Mouse (Mus musculus) embryonic facial prominence, embryonic 11.5 days (tissue): ENCODE measurements around the gene Pink1. TPM values are rescaled to one million over a fixed set of nuclear protein-coding genes. Genes with fewer than 3 reads are reported as not detected.

Experiments used
- ATAC-seq: fragments of 200-750 bp; cut with Nextera tagmentation; replicated peaks from 2 replicates; pipeline ENCODE4 v1.8.0; 2017; ENCODE audit warnings: low read depth; ENCODE audit not compliant: insufficient number of reproducible peaks, low FRiP score, low TSS enrichment
- DNase-seq: peaks from one replicate; pipeline ENCODE4 v3.0.0-alpha.2; 2015; ENCODE audit warnings: low spot score
- H3K27ac ChIP-seq: fragments of 300-500 bp; sonication (generic); replicated peaks from 2 replicates; pipeline ENCODE4 v1.5.1; 2014; ENCODE audit warnings: mild to moderate bottlenecking, low read depth, low read length, control low read depth
- H3K27me3 ChIP-seq: fragments of 300-500 bp; sonication (generic); 2 replicates; pipeline ENCODE4 v1.6.1; 2014; ENCODE audit warnings: mild to moderate bottlenecking, low read length, moderate library complexity, mixed read lengths; ENCODE audit not compliant: control insufficient read depth, insufficient read depth
- H3K36me3 ChIP-seq: fragments of 300-500 bp; sonication (generic); replicated peaks from 2 replicates; pipeline ENCODE4 v1.6.1; 2014; ENCODE audit warnings: low read depth, mild to moderate bottlenecking, low read length, moderate library complexity, mixed read lengths; ENCODE audit not compliant: control insufficient read depth, insufficient read depth
- H3K4me1 ChIP-seq: fragments of 300-500 bp; sonication (generic); 2 replicates; pipeline ENCODE4 v1.6.1; 2014; ENCODE audit warnings: low read length, mixed read lengths; ENCODE audit not compliant: control insufficient read depth, insufficient read depth
- H3K4me2 ChIP-seq: fragments of 300-500 bp; sonication (generic); 2 replicates; pipeline ENCODE4 v1.6.1; 2014; ENCODE audit warnings: low read depth, mild to moderate bottlenecking, control low read depth, low read length, moderate library complexity
- H3K4me3 ChIP-seq: fragments of 300-500 bp; sonication (generic); 2 replicates; pipeline ENCODE4 v1.5.1; 2014; ENCODE audit warnings: low read depth, low read length, control low read depth
- H3K9ac ChIP-seq: fragments of 300-500 bp; sonication (generic); replicated peaks from 2 replicates; pipeline ENCODE4 v1.6.1; 2014; ENCODE audit warnings: mild to moderate bottlenecking, control low read depth, low read length
- H3K9me3 ChIP-seq: fragments of 300-500 bp; sonication (generic); replicated peaks from 2 replicates; pipeline ENCODE4 v1.6.1; 2016; ENCODE audit warnings: mild to moderate bottlenecking, low read length, inconsistent platforms, mixed read lengths; ENCODE audit not compliant: control insufficient read depth
- WGBS: fragments of 180-500 bp; shearing (Covaris S2); extraction: QIAGEN DNeasy Blood & Tissue Kit; methylation state at CpG from one replicate; pipeline ENCODE4 v1.1.7; 2014; 5-methylcytosine and 5-hydroxymethylcytosine counted together
- polyA plus RNA-seq: library from polyadenylated mRNA; unstranded; fragments of >200 nt; fragmentation: Nextera tagmentation; extraction: Ambion mirVana; gene quantifications from 2 replicates; pipeline ENCODE4 v1.2.1, GENCODE M21; 2014

Pink1 gene
- polyA plus RNA-seq, 1 experiment from 2014 or later = 17.7 TPM

GRCm38 (mm10) chr4:138351821-138352220 lies 25.7 kb upstream of the Pink1 start:
- no peak for DNase-seq
- ATAC-seq = no peak
- 87% methylated on average over 5 of the region's 5 CpGs for WGBS

GRCm38 (mm10) chr4:138348716-138349115 lies 22.6 kb upstream of the Pink1 start:
- Histone ChIP-seq H3K27ac (no peak overlapping the region), H3K27me3 (no peaks in the 10 kb centered on the region; the same call in 1 of the 2 replicates), H3K4me1 (no peaks in the 10 kb centered on the region), H3K9me3 (no peaks in the 10 kb centered on the region), H3K9ac (no peak overlapping the region), H3K36me3 (no peaks in the 10 kb centered on the region), H3K4me3 (no peak overlapping the region), H3K4me2 (no peak overlapping the region)
- 81% methylated on average over 7 of the region's 7 CpGs for WGBS
- DNase-seq = no peak
- ATAC-seq = no peak

More at GRCm38 (mm10) chr4:138351821-138352220, 25.7 kb upstream of the Pink1 start:
- Histone ChIP-seq H3K27ac (no peak overlapping the region), H3K36me3 (no peaks in the 10 kb centered on the region), H3K27me3 (no peaks in the 10 kb centered on the region; the same call in 1 of the 2 replicates), H3K9ac (no peak overlapping the region), H3K4me3 (no peak overlapping the region), H3K4me2 (no peak overlapping the region), H3K9me3 (no peaks in the 10 kb centered on the region), H3K4me1 (no peaks in the 10 kb centered on the region)

GRCm38 (mm10) chr4:138347280-138347679 lies 21.2 kb upstream of the Pink1 start:
- 59% methylated on average over 1 of the region's 1 CpGs for WGBS
- H3K4me3 ChIP-seq = no peak overlapping the region
- no peak overlapping the region for H3K9ac ChIP-seq
- H3K27me3 ChIP-seq = no peaks in the 10 kb centered on the region; the same call in 1 of the 2 replicates
- no peaks in the 10 kb centered on the region for H3K9me3 ChIP-seq
- no peak overlapping the region for H3K4me2 ChIP-seq
- H3K36me3 ChIP-seq = no peaks in the 10 kb centered on the region
- no peaks in the 10 kb centered on the region for H3K4me1 ChIP-seq
- DNase-seq = no peak
- H3K27ac ChIP-seq = no peak overlapping the region
- ATAC-seq = no peak

GRCm38 (mm10) chr4:138344891-138345545 lies 18.9 kb upstream of the Pink1 start:
- H3K36me3 ChIP-seq = no peaks in the 10 kb centered on the region
- no peak overlapping the region for H3K4me3 ChIP-seq
- H3K4me2 ChIP-seq = no peak overlapping the region
- H3K9me3 ChIP-seq = no peaks in the 10 kb centered on the region
- no peaks in the 10 kb centered on the region for H3K4me1 ChIP-seq
- H3K27me3 ChIP-seq = no peaks in the 10 kb centered on the region; the same call in 1 of the 2 replicates
- DNase-seq (no peak), ATAC-seq (no peak)
- H3K27ac ChIP-seq = no peak overlapping the region
- 82% methylated on average over 9 of the region's 9 CpGs for WGBS
- no peak overlapping the region for H3K9ac ChIP-seq

- 74% methylated on average over 10 of the region's 10 CpGs for WGBS
- ATAC-seq (no peak), DNase-seq (no peak)
- no peak overlapping the region for H3K9ac ChIP-seq
- no peaks in the 10 kb centered on the region for H3K36me3 ChIP-seq
- no peak overlapping the region for H3K4me2 ChIP-seq
- no peaks in the 10 kb centered on the region for H3K9me3 ChIP-seq
- no peaks in the 10 kb centered on the region for H3K4me1 ChIP-seq
- H3K27ac ChIP-seq = no peak overlapping the region
- no peak overlapping the region for H3K4me3 ChIP-seq
- no peaks in the 10 kb centered on the region; the same call in 1 of the 2 replicates for H3K27me3 ChIP-seq
These were observed 17.3 kb upstream of the Pink1 start for GRCm38 (mm10) chr4:138343341-138343837.

GRCm38 (mm10) chr4:138342778-138343177 lies 16.7 kb upstream of the Pink1 start:
- Histone ChIP-seq H3K4me1 (no peaks in the 10 kb centered on the region), H3K4me3 (no peak overlapping the region), H3K27ac (no peak overlapping the region), H3K27me3 (no peaks in the 10 kb centered on the region; the same call in 1 of the 2 replicates), H3K9ac (no peak overlapping the region), H3K4me2 (no peak overlapping the region), H3K9me3 (no peaks in the 10 kb centered on the region), H3K36me3 (no peaks in the 10 kb centered on the region)
- no peak for DNase-seq
- no peak for ATAC-seq
- WGBS = 86% methylated on average over 6 of the region's 6 CpGs

GRCm38 (mm10) chr4:138342048-138342447 lies 15.9 kb upstream of the Pink1 start:
- WGBS = 77% methylated on average over 7 of the region's 7 CpGs
- H3K4me1 ChIP-seq = no peaks in the 10 kb centered on the region
- no peak overlapping the region for H3K27ac ChIP-seq
- H3K36me3 ChIP-seq = no peaks in the 10 kb centered on the region
- H3K9ac ChIP-seq = no peak overlapping the region
- H3K4me3 ChIP-seq = no peak overlapping the region
- no peak for ATAC-seq
- H3K4me2 ChIP-seq = no peak overlapping the region
- DNase-seq = no peak
- H3K9me3 ChIP-seq = no peaks in the 10 kb centered on the region
- H3K27me3 ChIP-seq = no peaks in the 10 kb centered on the region

- no peak for DNase-seq
These were observed 15.3 kb upstream of the Pink1 start for GRCm38 (mm10) chr4:138341393-138341792.

More at GRCm38 (mm10) chr4:138341393-138341792, 15.3 kb upstream of the Pink1 start:
- H3K27ac ChIP-seq = no peak overlapping the region
- H3K4me2 ChIP-seq = no peak overlapping the region
- H3K27me3 ChIP-seq = no peaks in the 10 kb centered on the region
- no peaks in the 10 kb centered on the region for H3K36me3 ChIP-seq
- no peak overlapping the region for H3K9ac ChIP-seq
- 62% methylated on average over 8 of the region's 8 CpGs for WGBS
- no peaks in the 10 kb centered on the region for H3K9me3 ChIP-seq
- H3K4me1 ChIP-seq = no peaks in the 10 kb centered on the region
- ATAC-seq = no peak
- H3K4me3 ChIP-seq = no peak overlapping the region
